Mouse (Mus musculus): ENCODE results near the gene Gsx2. TPM values are rescaled to one million over a fixed set of nuclear protein-coding genes. Genes with fewer than 3 reads are reported as not detected.

The Gsx2 gene
- total RNA-seq, 2 experiments from 2014 or later, result 0.39 TPM; not detected in 1

GRCm38 (mm10) chr5:75076326-75077050 lies 1.1 kb downstream of the Gsx2 start:
- DNase-seq (ENCODE audit: low spot score in 2 of 2), result no peak

- DNase-seq (ENCODE audit: low spot score in 2 of 2), result no peak
These were observed 1.6 kb downstream of the Gsx2 start for GRCm38 (mm10) chr5:75077051-75077380.

GRCm38 (mm10) chr5:75079564-75079963 lies 4.2 kb downstream of the Gsx2 start:
- DNase-seq (ENCODE audit: low spot score in 2 of 2), result no peak

GRCm38 (mm10) chr5:75082439-75082838 lies 7.0 kb downstream of the Gsx2 start:
- no peak for DNase-seq (ENCODE audit: low spot score in 2 of 2)

- no peak for DNase-seq (ENCODE audit: low spot score in 2 of 2)
These were observed 7.7 kb downstream of the Gsx2 start for GRCm38 (mm10) chr5:75083061-75083460.

- no peak for DNase-seq (ENCODE audit: low spot score in 2 of 2)
These were observed 8.4 kb downstream of the Gsx2 start for GRCm38 (mm10) chr5:75083591-75084392.

- no peak for DNase-seq (ENCODE audit: low spot score in 2 of 2)
These were observed 9.0 kb downstream of the Gsx2 start for GRCm38 (mm10) chr5:75084393-75084870.

- DNase-seq (ENCODE audit: low spot score in 2 of 2), result no peak
These were observed 9.6 kb downstream of the Gsx2 start for GRCm38 (mm10) chr5:75084871-75085520.

- DNase-seq (ENCODE audit: low spot score in 2 of 2), result no peak
These were observed 10.1 kb downstream of the Gsx2 start for GRCm38 (mm10) chr5:75085521-75085875.

- DNase-seq (ENCODE audit: low spot score in 2 of 2), result no peak
These were observed 10.5 kb downstream of the Gsx2 start for GRCm38 (mm10) chr5:75085906-75086305.

GRCm38 (mm10) chr5:75106511-75106910 lies 31.1 kb downstream of the Gsx2 start:
- no peak for DNase-seq (ENCODE audit: low spot score in 2 of 2)

GRCm38 (mm10) chr5:75109368-75109767 lies 34.0 kb downstream of the Gsx2 start:
- DNase-seq (ENCODE audit: low spot score in 2 of 2), result no peak

GRCm38 (mm10) chr5:75111781-75112180 lies 36.4 kb downstream of the Gsx2 start:
- DNase-seq (ENCODE audit: low spot score in 2 of 2), result no peak

GRCm38 (mm10) chr5:75118840-75119239 lies 43.4 kb downstream of the Gsx2 start:
- no peak for DNase-seq (ENCODE audit: low spot score in 2 of 2)

- DNase-seq (ENCODE audit: low spot score in 2 of 2), result peak; percentile 4 to 7
These were observed 46.2 kb downstream of the Gsx2 start for GRCm38 (mm10) chr5:75121646-75122045.

Other genes with a start within 250 kb of the Gsx2 start
- 10 to 100 TPM; 26.7 TPM for gene Chic2, start 30.8 kb upstream of the Gsx2 start, total RNA-seq (2021)
- gene Pdgfra, start 76.7 kb downstream of the Gsx2 start, total RNA-seq (2021), result 10 to 100 TPM; 79.4 to 81.1 TPM

Data from layer of hippocampus, postnatal 14 days (tissue).